8 mouse cellular contexts compared by ENCODE assay signal in genomic region chr9:62342441-62343191, GRCm38 (mm10). TPM values are rescaled to one million over a fixed set of nuclear protein-coding genes. Genes with fewer than 3 reads are reported as not detected.
DNase-seq lines count a peak whose midpoint lies in the region; ATAC-seq and TF ChIP-seq lines count a peak whose summit lies in the region.

No protein-coding gene starts in this region.

- intact Hi-C loops in gastrocnemius, postnatal 14 days (cut with DNase I; ENCODE audit: low total_unique reads) = no loop called here

- DNase-seq in layer of hippocampus, adult 2 months (ENCODE audit: low spot score in 2 of 2) = peak in 1 of 2 experiments; percentile 32
- DNase-seq in layer of hippocampus, adult 9-10 months (ENCODE audit: low spot score) = no peak
- peak; percentile 49 for DNase-seq in gastrocnemius, postnatal 14 days
- peak; percentile 69 for DNase-seq in induced T-regulatory cell, adult 2 months (ENCODE audit: low read depth)
- peak; percentile 43 for DNase-seq in liver, adult 2 months (ENCODE audit: extremely low read depth, low read depth, low spot score)
- peak; percentile 58 for DNase-seq in splenic B cell, adult 2 months (ENCODE audit: low read depth, low spot score)

- H3K4me1 ChIP-seq in liver, adult 2 months (ENCODE audit: control insufficient read depth, insufficient read depth, low read length) = peaks cover 12% of the 10 kb centered on the region

- peak overlapping the region; percentile 87 for H3K4me3 ChIP-seq in layer of hippocampus, adult 2 months
- peak overlapping the region; percentile 94 for H3K4me3 ChIP-seq in liver, adult 2 months (ENCODE audit: insufficient read depth, low read depth, low read length)

- no peaks in the 10 kb centered on the region for H3K36me3 ChIP-seq in liver, adult 2 months (ENCODE audit: control insufficient read depth, insufficient read depth, low read length)
- no peaks in the 10 kb centered on the region for H3K36me3 ChIP-seq in splenic B cell, adult 2 months (ENCODE audit: control insufficient read depth, insufficient read depth, low read length, poor library complexity, severe bottlenecking)

- no peak for TF ChIP-seq CTCF in layer of hippocampus, adult 2 months (conservative IDR thresholded peaks at IDR 0.05)
- TF ChIP-seq CTCF in liver, adult 2 months (IDR thresholded peaks at IDR 0.05; ENCODE audit: low read depth, low read length) = no peak

- H3K9ac ChIP-seq in liver, adult 2 months (ENCODE audit: low read depth, low read length) = peak overlapping the region; percentile 99

- H3K27ac ChIP-seq in layer of hippocampus, adult 2 months = peak overlapping the region; percentile 100
- peak overlapping the region; percentile 97 for H3K27ac ChIP-seq in liver, adult 2 months (replicated peaks; ENCODE audit: insufficient read depth, low read depth, low read length)

- 0 out of 2 replicates have a peak, but pooled peaks have one; percentile 25 for TF ChIP-seq POLR2A in liver, adult 2 months (IDR thresholded peaks at IDR 0.05; ENCODE audit: extremely low read depth, insufficient read depth, low read length)

- under 1% methylated on average over 48 of the region's 48 CpGs for WGBS in liver, adult 2 months

- peak; percentile 22; the same call in 1 of the 2 replicates for ATAC-seq in common myeloid progenitor, adult 5-6 weeks (replicated peaks; ENCODE audit: low read depth, poor library complexity, severe bottlenecking)
- ATAC-seq in monocyte, adult 5-6 weeks (replicated peaks; ENCODE audit: insufficient number of reproducible peaks, low FRiP score, low TSS enrichment, poor library complexity, severe bottlenecking) = peak; percentile 13

- no peaks in the 10 kb centered on the region for H3K27me3 ChIP-seq in liver, adult 2 months (ENCODE audit: control insufficient read depth, insufficient read depth, low read length)
- H3K27me3 ChIP-seq in splenic B cell, adult 2 months (ENCODE audit: control insufficient read depth, insufficient read depth, low read length, poor library complexity, severe bottlenecking) = no peaks in the 10 kb centered on the region

- peaks cover 33% of the 10 kb centered on the region; the same call in 1 of the 2 replicates for H3K79me2 ChIP-seq in liver, adult 2 months (ENCODE audit: control insufficient read depth, insufficient read depth, low read length)

RNA-seq across cellular contexts. Expression of gene Anp32a, which starts 1.5 kb away (rescaled TPM):
- total RNA-seq in layer of hippocampus, adult 2 months (2021) = 100 to 1,000 TPM; 350 to 351 TPM
- 731 and 775 TPM in 2 replicates for total RNA-seq in common myeloid progenitor, adult 5-6 weeks (2017)
- total RNA-seq in gastrocnemius, postnatal 14 days (2021) = 10 to 100 TPM; 73.6 to 76.9 TPM
- 78.8 and 96.2 TPM in 2 replicates for total RNA-seq in liver, adult 2 months (2014; rRNA removed)
- 27.3 and 32.2 TPM in 2 replicates for polyA plus RNA-seq in liver, adult 2 months (2012; rRNA removed)
- 648 to 883 TPM (median 742 TPM) in 3 replicates for total RNA-seq in monocyte, adult 5-6 weeks (2017)
